Mouse (Mus musculus): ENCODE data around the gene Tns1. TPM values are rescaled to one million over a fixed set of nuclear protein-coding genes. Genes with fewer than 3 reads are reported as not detected.

Gene Tns1
- polyA plus RNA-seq, 1 experiment from 2014 or later: 39.4 TPM

DNA sequence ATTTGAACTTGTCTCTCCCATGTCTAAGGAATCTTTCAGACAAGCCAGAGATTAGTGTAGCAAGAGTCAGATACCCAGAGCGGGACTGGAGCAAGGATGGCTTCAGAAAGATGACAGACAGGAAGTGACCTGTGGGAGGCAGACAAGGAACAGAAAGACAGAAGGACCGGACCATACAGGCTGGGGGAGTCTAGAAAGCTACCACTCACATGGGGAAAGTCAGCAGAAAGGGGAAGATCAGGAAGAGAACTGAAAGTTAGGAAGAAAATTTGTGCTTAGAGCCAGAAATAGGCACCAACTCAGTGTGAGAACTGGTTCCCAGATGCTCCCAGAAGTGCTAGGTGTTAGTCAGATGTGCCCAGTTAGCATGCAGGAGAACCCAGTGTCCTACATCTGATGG is 71.2 kb downstream of the Tns1 start:
- Histone ChIP-seq H3K4me2 (replicated peaks) (no peak overlapping the region), H3K27me3 (no peaks in the 10 kb centered on the region), H3K9ac (no peak overlapping the region), H3K27ac (no peak overlapping the region), H3K9me3 (no peaks in the 10 kb centered on the region), H3K4me1 (peaks cover 43% of the 10 kb centered on the region), H3K36me3 (peaks cover 3% of the 10 kb centered on the region; the same call in 1 of the 2 replicates), H3K4me3 (no peak overlapping the region)
- 78% methylated on average over 2 of the region's 2 CpGs for WGBS
- no peak for ATAC-seq (ENCODE audit: insufficient number of reproducible peaks, insufficient read depth, low FRiP score, low TSS enrichment)

DNA sequence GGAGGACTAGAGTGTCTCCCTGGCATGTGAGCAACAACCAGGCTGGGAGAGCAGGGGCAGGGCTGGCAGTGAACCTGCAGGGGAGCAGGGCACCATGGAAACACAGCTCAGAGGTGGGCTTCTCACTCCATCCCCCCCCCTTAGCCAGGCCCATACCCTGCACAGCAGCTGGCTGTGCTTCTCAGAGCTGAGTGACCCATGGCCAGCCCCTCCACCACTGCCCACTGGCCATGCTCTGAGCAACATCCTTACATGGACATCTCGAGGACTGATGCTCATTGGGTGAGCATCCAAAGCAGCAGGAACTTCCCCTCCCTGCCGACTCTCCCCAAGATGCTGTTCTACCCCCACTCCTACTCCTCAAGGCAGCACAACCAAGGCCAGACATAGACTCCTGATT is 72.9 kb downstream of the Tns1 start:
- no peaks in the 10 kb centered on the region for H3K27me3 ChIP-seq
- H3K4me3 ChIP-seq: no peak overlapping the region
- no peak for ATAC-seq (ENCODE audit: insufficient number of reproducible peaks, insufficient read depth, low FRiP score, low TSS enrichment)
- no peak overlapping the region for H3K27ac ChIP-seq
- H3K9ac ChIP-seq: no peak overlapping the region
- peaks cover 8% of the 10 kb centered on the region for H3K36me3 ChIP-seq
- 52% methylated on average over 2 of the region's 2 CpGs for WGBS
- peaks cover 47% of the 10 kb centered on the region for H3K4me1 ChIP-seq
- no peaks in the 10 kb centered on the region for H3K9me3 ChIP-seq
- no peak overlapping the region for H3K4me2 ChIP-seq (replicated peaks)

DNA sequence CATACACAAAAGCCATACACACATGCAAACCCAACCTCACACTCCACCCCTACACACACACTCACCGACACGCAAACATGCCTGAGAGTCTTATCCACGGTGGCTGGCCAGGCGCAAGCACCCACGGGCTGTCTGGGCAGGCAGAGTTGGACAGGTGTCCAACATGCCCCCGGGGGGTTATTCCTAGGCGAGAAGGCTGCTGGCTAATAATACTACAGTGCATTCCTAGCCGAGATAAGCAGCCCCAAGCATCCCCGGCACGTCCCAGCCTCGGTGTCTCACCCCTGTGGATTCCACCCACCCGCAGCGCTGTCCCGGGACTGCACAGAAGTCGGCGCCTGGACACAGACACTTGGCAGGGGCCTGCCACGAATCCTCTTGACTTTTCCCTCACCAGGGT is 74.8 kb downstream of the Tns1 start:
- H3K4me1 ChIP-seq: peaks cover 43% of the 10 kb centered on the region
- no peaks in the 10 kb centered on the region for H3K9me3 ChIP-seq
- H3K27ac ChIP-seq: no peak overlapping the region
- ATAC-seq (ENCODE audit: insufficient number of reproducible peaks, insufficient read depth, low FRiP score, low TSS enrichment): no peak
- peaks cover 8% of the 10 kb centered on the region for H3K36me3 ChIP-seq
- no peak overlapping the region for H3K4me3 ChIP-seq
- no peak overlapping the region for H3K4me2 ChIP-seq (replicated peaks)
- no peaks in the 10 kb centered on the region for H3K27me3 ChIP-seq
- no peak overlapping the region for H3K9ac ChIP-seq
- WGBS: 80% methylated on average over 17 of the region's 17 CpGs

DNA sequence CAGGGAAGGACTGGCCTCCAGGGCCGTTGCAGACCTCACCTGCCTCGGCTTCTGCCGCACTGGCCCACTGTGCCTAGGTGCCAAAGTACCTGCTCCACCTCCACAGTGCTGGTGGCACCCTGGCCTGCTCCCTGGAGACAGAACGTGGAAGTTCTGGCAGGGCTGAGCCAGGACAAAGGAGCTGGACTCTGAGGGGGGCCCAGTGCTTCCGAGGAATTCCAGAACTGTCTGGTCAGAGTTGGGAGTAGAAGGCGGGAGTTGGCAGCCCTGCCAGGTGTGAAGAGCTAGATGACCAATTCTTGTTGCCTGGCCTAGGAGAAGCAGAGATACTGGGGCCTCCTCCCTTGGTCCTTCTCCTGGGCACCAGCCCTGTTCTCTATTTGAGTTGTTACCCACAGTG is 76.5 kb downstream of the Tns1 start:
- no peak for ATAC-seq (ENCODE audit: insufficient number of reproducible peaks, insufficient read depth, low FRiP score, low TSS enrichment)
- no peak overlapping the region for H3K27ac ChIP-seq
- no peak overlapping the region for H3K9ac ChIP-seq
- H3K4me1 ChIP-seq: peaks cover 42% of the 10 kb centered on the region
- 80% methylated on average over 6 of the region's 6 CpGs for WGBS
- H3K9me3 ChIP-seq: no peaks in the 10 kb centered on the region
- H3K4me2 ChIP-seq (replicated peaks): no peak overlapping the region
- no peaks in the 10 kb centered on the region for H3K27me3 ChIP-seq
- peaks cover 8% of the 10 kb centered on the region for H3K36me3 ChIP-seq
- H3K4me3 ChIP-seq: no peak overlapping the region

DNA sequence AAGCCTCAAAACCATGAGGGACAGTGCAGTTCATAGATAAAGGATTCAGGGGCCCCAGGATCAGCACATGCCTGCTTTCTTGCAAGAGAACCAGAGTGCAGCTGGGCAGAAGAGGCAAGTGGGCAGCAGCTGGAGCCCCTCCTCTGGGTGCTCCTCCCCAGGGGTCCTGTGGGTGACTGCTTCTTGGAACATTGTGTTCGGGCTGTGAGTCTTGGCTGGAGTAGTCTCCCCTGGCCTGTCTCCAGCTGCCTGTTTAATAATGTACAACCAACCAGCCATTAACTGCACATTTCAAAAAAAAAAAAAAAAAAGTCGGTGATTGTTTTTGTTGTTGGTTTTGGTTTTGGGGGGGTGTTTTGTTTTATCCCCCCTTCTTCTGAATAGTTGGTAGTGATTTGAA is 76.9 kb downstream of the Tns1 start:
- Histone ChIP-seq H3K27me3 (no peaks in the 10 kb centered on the region), H3K4me3 (no peak overlapping the region), H3K4me2 (replicated peaks) (no peak overlapping the region), H3K27ac (no peak overlapping the region), H3K9ac (no peak overlapping the region), H3K9me3 (no peaks in the 10 kb centered on the region), H3K36me3 (peaks cover 8% of the 10 kb centered on the region), H3K4me1 (peaks cover 42% of the 10 kb centered on the region)
- ATAC-seq (ENCODE audit: insufficient number of reproducible peaks, insufficient read depth, low FRiP score, low TSS enrichment): no peak
- WGBS: 79% methylated on average over 2 of the region's 2 CpGs

DNA sequence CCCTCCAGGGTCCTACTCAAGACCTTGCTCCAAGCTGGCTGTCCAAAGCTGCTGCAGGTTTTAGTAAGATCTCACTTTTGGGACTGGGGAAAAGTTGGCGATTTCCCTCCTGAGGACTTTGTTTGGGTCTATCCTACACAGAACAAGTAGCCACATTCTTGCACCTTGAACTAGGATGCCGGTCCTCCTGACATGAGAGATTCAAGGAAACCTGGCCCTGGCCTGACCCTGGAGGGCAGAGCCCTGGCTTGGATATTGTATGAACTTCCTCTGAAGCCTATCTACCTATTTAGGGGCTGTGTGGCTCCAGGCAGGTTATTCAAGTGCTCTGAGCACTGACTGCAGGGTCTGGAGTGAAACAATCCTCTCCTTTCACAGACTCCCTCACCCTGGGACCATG is 79.2 kb downstream of the Tns1 start:
- peaks cover 8% of the 10 kb centered on the region for H3K36me3 ChIP-seq
- H3K27me3 ChIP-seq: no peaks in the 10 kb centered on the region
- H3K9me3 ChIP-seq: no peaks in the 10 kb centered on the region
- H3K4me3 ChIP-seq: no peak overlapping the region
- no peak for ATAC-seq (ENCODE audit: insufficient number of reproducible peaks, insufficient read depth, low FRiP score, low TSS enrichment)
- no peak overlapping the region for H3K4me2 ChIP-seq (replicated peaks)
- H3K4me1 ChIP-seq: peaks cover 55% of the 10 kb centered on the region
- no peak overlapping the region for H3K9ac ChIP-seq
- 87% methylated on average over 2 of the region's 2 CpGs for WGBS
- H3K27ac ChIP-seq: no peak overlapping the region

DNA sequence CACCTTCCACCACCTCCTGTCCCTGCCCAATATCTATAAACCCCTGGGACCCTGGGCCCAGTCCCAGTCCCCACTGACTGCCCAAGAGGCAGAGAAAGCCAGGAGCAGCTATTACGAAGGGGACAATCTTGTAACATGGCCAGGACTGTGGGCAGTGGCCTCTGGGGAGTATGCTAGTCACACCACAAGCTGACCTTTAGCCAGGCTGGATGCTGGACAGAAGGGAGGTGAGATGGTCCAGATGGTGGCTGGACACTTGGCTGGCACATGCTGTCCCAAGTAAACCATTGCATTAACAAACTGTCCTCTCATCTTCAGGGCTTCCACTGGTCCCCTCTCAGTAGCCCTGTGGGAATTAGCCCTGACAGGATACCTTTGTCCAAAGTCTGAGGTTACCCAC is 79.8 kb downstream of the Tns1 start:
- H3K36me3 ChIP-seq: peaks cover 8% of the 10 kb centered on the region
- no peak overlapping the region for H3K4me3 ChIP-seq
- H3K27ac ChIP-seq: no peak overlapping the region
- no peaks in the 10 kb centered on the region for H3K27me3 ChIP-seq
- H3K4me2 ChIP-seq (replicated peaks): no peak overlapping the region
- ATAC-seq (ENCODE audit: insufficient number of reproducible peaks, insufficient read depth, low FRiP score, low TSS enrichment): no peak
- WGBS: 66% methylated on average over 1 of the region's 1 CpGs
- H3K4me1 ChIP-seq: peaks cover 59% of the 10 kb centered on the region
- H3K9ac ChIP-seq: no peak overlapping the region
- H3K9me3 ChIP-seq: no peaks in the 10 kb centered on the region

DNA sequence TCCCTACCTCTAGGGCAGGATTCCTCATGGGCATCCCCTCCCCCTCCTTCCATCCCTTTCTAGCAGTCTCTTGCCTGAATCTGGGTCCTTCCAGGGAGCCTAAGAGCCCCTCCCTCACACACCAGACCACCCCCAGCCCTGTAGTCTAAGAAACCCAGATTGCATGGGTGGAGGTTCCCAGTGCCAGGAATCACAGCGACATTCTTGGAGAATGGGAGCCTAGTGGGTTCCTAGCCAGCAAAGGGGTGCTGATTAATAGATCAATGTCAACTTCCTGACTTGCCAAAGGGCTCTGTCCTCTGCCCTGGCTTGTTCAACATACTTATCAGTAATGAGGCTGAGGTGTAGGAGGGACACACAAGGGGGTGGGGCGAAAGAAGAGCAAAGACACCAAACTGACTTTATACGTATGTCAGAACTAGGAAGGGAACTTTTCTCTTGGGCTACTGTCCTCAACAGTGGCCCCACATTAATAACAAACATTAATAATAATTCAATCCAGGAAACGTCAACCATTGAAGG is 80.6 kb downstream of the Tns1 start:
- Histone ChIP-seq H3K4me2 (replicated peaks) (no peak overlapping the region), H3K9me3 (no peaks in the 10 kb centered on the region), H3K4me1 (peaks cover 59% of the 10 kb centered on the region), H3K27me3 (no peaks in the 10 kb centered on the region), H3K27ac (peak overlapping the region; percentile 85), H3K36me3 (peaks cover 8% of the 10 kb centered on the region), H3K9ac (no peak overlapping the region), H3K4me3 (no peak overlapping the region)
- WGBS: 62% methylated on average over 4 of the region's 4 CpGs
- no peak for ATAC-seq (ENCODE audit: insufficient number of reproducible peaks, insufficient read depth, low FRiP score, low TSS enrichment)

DNA sequence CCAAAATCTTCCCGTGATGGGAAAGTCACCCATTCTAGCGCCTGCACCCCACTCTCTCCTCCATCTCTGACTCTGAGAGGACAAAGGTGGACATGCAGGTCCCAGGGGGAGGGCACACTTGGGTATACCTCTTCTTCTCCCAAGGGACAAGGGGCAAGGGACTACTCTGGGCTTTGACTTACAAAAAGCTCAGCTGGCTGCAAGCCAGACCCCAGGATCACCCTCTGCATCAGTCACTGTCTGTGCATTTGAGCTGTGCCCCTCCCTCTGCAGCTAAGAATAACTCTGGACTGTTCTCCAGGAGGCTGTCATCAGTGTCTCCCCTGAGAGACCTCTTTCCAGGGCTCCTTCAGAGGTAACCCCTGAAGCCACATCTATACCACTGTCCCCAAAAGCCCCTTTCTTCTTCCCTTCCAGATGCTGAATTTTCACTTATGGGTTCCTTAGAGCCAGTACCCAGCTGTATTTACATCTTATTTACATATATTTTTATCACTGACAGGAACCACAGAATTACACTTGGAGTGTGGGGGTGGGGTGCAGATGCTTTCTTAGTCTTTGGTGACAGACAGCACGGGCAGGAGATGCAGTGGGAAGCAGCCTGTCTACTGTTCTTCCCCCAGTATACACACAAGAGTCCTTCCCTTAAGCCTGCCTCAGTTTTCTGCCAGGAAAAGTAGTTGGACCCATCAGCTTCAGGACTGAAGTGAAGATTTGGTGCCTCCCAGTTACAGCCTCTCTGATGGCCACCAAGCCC is 81.4 kb downstream of the Tns1 start:
- H3K27ac ChIP-seq: peak overlapping the region; percentile 85
- no peaks in the 10 kb centered on the region for H3K27me3 ChIP-seq
- peaks cover 55% of the 10 kb centered on the region for H3K4me1 ChIP-seq
- no peak overlapping the region for H3K9ac ChIP-seq
- no peak for ATAC-seq (ENCODE audit: insufficient number of reproducible peaks, insufficient read depth, low FRiP score, low TSS enrichment)
- H3K9me3 ChIP-seq: no peaks in the 10 kb centered on the region
- H3K4me3 ChIP-seq: no peak overlapping the region
- H3K36me3 ChIP-seq: peaks cover 4% of the 10 kb centered on the region
- H3K4me2 ChIP-seq (replicated peaks): no peak overlapping the region
- WGBS: 47% methylated on average over 3 of the region's 3 CpGs

DNA sequence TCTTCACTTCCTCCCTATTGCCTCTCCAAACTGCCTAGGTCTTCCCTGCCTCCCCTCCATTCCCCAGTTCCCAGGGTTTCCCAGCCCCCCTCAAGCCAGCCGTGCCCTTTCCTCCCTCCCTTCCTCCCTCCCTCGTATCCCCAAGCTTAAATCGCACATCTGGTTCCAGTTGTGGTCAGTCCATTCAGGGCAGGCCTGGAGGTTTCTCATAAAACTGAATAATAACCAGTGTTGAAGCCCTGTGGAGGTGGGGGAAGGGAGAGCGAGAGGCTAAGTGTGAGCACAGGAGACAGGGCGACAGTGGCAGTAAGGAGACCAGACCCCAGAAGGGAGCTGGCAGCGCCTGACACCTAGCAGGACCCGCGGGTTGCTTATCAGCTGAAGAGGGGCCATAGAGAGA is 82.6 kb downstream of the Tns1 start:
- WGBS: 15% methylated on average over 8 of the region's 8 CpGs
- ATAC-seq (ENCODE audit: insufficient number of reproducible peaks, insufficient read depth, low FRiP score, low TSS enrichment): no peak
- H3K36me3 ChIP-seq: no peaks in the 10 kb centered on the region
- 0 out of 2 replicates have a peak overlapping the region, but pooled peaks have one; percentile 27 for H3K9ac ChIP-seq
- no peaks in the 10 kb centered on the region for H3K27me3 ChIP-seq
- H3K27ac ChIP-seq: peak overlapping the region; percentile 85
- no peak overlapping the region for H3K4me3 ChIP-seq
- H3K4me1 ChIP-seq: peaks cover 60% of the 10 kb centered on the region
- peak overlapping the region; percentile 27 for H3K4me2 ChIP-seq (replicated peaks)
- no peaks in the 10 kb centered on the region for H3K9me3 ChIP-seq

DNA sequence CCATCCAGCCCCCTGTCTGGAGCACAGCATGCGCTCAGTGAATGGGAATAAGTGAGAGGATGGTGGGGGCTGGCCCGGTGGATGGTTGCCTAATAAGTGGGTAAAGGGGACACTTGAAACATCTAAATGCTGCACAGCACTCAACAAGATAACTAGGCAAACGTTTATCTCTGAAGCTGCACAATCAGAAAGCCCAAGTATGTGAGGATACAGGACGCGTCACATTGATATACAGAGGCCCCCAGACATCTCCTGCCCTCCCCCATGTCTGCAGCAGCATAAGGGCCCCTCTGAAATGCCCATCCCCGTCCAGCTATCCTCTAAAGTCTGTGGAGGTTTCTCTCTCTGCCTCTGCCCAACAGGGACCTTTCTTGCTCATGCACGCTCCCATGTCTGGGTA is 83.1 kb downstream of the Tns1 start:
- no peaks in the 10 kb centered on the region for H3K9me3 ChIP-seq
- no peaks in the 10 kb centered on the region for H3K36me3 ChIP-seq
- 41% methylated on average over 7 of the region's 7 CpGs for WGBS
- no peaks in the 10 kb centered on the region for H3K27me3 ChIP-seq
- H3K27ac ChIP-seq: peak overlapping the region; percentile 85
- H3K4me1 ChIP-seq: peaks cover 65% of the 10 kb centered on the region
- H3K4me3 ChIP-seq: no peak overlapping the region
- H3K9ac ChIP-seq: no peak overlapping the region
- no peak for ATAC-seq (ENCODE audit: insufficient number of reproducible peaks, insufficient read depth, low FRiP score, low TSS enrichment)
- H3K4me2 ChIP-seq (replicated peaks): no peak overlapping the region; the same call in 1 of the 2 replicates

DNA sequence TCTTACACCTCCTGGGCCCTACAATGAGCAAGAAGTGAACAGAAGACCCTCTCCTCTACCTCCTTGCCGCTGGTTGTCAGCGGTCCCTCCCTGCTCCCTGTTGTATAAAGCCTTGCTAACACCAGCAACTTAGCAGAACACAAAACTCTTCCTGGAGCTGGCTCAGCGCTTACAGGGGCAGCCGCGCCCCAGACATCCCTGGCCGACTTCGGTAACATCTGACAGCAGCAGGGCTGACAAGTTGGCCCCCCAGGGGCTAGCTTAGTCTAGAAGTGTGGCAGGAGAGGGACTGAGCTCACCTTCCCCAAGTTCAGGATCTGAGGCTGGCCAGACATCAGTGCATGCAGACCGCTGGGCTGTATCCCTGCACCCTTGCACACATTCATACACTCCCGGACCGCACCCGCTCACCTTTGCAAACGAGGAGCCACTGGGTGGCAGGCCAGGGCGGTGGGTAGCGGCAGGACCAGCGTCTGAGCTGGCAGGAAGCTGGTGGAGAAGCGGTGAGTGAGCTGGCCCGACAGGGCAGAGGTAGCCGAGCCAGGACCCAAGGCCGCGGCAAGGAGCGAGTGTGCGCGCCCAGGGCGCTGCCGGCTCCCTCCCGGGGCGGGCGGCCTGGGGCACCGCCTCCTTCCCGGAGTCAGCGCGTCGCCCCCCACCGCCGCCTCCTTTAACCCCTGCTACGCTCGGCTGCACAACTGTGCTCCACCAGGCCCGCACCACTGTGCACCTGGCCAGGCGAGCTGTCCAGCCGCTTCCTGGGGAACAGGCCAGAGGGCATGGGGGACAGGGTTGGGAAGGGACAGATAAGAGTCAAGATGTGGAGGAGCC is 87.5 kb downstream of the Tns1 start:
- 2% methylated on average over 40 of the region's 40 CpGs for WGBS
- Histone ChIP-seq H3K36me3 (no peaks in the 10 kb centered on the region), H3K4me2 (replicated peaks) (peak overlapping the region; percentile 53), H3K4me3 (peak overlapping the region; percentile 29), H3K27me3 (no peaks in the 10 kb centered on the region), H3K9ac (peak overlapping the region; percentile 44), H3K27ac (peak overlapping the region; percentile 7; the same call in 1 of the 2 replicates), H3K4me1 (peaks cover 65% of the 10 kb centered on the region), H3K9me3 (no peaks in the 10 kb centered on the region)
- ATAC-seq (ENCODE audit: insufficient number of reproducible peaks, insufficient read depth, low FRiP score, low TSS enrichment): no peak

All from embryonic facial prominence, embryonic 12.5 days (tissue).